Mouse (Mus musculus) layer of hippocampus, postnatal 14 days (tissue): ENCODE measurements around the gene Cbfa2t3. TPM values are rescaled to one million over a fixed set of nuclear protein-coding genes. Genes with fewer than 3 reads are reported as not detected.

Source experiments
- DNase-seq, 2 experiments: peaks; one replicate each; pipeline ENCODE4 v3.0.0; 2021 to 2022; ENCODE audit warnings: low spot score in 2 of 2, mixed read lengths in 1 of 2
- total RNA-seq, 2 experiments: library from RNA; stranded (reverse); gene quantifications; 2 replicates each; pipeline ENCODE4 v1.2.3; 2021

Cbfa2t3 gene
- total RNA-seq, 2 experiments from 2014 or later: 25.1 to 28.7 TPM

- peak; percentile 37 to 45 for DNase-seq
These were observed 32.1 kb downstream of the Cbfa2t3 start for GRCm38 (mm10) chr8:122666827-122667226.

DNA sequence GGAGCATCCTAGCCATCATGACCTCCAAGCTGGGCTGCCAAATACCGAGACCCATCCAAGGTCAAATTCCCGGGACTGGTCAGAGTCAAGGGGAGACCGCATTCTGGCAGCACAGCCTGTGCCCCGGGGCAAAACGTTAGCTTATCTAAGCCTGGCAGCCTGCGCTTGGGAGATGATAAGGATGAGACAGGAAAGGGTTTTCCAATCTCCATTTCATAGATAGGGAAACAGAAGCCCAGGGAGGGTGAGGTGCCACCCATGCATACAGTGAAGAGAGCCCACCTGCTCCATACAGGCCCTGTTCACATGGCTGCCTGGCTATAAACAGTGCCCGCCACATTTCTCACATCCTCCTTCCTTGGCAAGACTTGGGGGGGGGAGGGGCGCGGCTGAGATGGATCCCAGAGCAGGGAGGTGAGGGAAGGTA is 32.6 kb downstream of the Cbfa2t3 start:
- no peak for DNase-seq

DNA sequence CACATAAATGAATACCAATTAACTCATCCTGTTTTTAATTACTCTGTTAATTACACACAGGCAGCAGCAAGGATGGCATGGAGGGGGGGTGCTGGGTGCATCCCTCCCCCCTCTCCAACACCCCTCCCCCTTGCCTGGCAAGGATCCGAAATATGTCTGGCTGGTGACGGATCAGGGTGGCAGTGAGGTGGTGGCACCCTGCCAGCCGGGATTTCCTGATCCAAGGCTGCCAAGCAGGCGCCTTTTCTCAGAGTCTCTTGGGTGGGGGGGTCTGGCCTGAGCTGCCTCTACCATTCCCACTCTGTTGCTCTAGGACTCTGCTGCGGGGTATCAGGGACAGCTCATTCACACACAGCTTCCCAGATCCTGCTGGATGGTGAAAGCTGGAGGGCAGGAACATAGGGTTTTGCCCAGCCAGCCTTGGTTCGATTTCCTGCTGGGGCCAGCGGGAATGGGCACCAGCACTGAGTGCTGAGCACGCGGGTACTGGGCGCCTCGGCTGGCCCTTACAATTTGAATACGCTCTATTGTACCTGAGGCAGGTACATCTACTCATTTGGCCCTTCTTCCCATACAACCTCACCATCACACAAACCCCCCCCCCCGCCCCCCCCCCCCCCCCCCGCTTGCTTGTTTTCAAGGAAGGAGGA is 33.1 kb downstream of the Cbfa2t3 start:
- peak; percentile 48 to 51 for DNase-seq

- DNase-seq: peak; percentile 28 to 46
These were observed 33.7 kb downstream of the Cbfa2t3 start for GRCm38 (mm10) chr8:122665221-122665620.

DNA sequence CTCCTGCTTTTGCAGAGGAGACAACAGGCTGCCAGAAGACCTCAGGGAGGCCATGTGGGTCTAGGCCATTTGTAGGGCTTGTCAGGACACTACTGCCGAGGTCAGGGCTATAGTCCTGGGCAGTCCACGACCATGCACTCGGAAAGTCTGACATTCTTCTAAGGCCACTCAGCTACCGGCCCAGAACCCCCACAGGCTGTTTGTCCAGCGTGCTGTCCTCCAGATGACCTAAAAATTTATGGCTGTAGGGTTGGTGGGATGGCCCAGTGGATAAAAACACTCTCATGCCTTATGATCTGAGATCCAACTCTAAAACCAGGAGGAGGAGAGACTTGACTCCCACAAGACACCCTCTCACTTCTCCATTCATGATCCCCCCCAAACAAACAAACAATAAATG is 35.2 kb downstream of the Cbfa2t3 start:
- no peak for DNase-seq

DNA sequence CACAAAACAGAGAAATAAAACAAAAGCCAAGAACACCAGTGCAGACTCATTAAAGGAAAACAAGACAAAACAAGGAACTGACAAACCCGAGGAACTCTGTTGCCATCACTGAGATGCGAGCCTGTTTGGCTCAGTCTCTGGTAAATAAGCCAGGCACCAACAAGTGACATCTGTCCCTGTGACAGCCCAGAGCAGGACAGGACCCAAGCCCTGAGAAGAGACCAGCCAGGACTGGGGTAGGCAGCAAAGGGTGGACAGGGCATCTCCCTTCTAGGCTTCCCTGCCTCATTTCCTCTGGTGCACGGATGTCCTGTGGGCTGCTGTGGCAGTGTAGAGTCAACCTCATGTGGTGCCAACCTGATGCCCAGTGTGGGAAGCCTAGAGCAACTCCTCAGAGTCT is 35.8 kb downstream of the Cbfa2t3 start:
- no peak for DNase-seq

DNA sequence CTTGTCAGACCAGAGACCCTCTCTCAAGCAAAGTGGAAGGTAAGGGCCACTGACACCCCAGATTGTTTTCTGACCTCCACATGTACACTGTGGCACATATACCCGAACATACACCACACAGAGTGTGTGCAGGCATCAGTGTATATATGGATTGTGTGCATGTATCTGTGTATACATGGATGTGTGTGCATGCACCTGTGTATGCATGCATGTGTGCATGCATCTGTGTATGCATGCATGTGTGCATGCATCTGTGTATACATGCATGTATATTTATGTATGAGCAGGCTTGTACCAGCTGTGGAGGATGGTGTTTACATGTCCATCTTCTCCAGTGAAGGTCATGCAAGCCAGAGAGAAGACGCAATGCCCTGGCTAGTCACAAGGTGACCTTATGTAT is 37.0 kb downstream of the Cbfa2t3 start:
- DNase-seq: no peak

DNA sequence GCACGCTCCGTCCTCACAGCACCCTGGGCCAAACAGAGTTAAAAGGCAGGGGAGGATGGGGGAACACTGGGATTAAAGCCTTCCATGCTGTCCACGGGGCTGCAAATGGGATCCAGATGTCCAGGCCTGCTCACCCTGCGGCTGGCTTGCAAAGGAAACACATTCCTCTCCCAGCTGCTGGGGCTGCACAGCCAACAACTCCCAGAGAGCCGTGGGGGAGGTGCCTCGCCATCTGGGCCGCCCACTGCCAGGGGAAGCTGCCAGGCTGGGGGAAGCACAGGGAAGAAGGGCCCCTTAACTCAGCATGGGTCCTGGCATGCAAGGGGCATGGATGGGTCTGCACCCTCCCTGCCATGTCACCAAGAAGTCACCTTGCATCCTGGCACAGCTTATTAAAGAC is 37.8 kb downstream of the Cbfa2t3 start:
- DNase-seq: peak; percentile 70 to 78

DNA sequence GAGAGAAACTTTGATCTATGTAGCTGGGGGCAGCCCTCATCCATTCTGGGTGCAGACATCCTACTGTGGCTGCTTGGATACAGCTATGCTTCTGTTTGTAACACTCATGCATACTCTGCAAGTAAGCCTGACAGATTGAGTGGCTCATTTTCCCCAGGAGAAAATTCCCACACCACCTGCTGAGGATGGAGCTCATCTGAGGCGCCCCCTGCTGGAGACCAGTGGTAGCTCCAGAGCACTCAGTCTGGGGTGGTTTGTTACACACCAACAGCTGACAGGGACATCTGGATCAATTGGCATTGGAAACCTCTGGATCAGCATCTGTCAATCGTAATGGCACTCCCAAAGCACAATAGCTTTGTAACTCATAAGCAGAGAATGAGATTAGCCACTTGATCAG is 38.9 kb downstream of the Cbfa2t3 start:
- DNase-seq: no peak

- DNase-seq: no peak
These were observed 40.1 kb downstream of the Cbfa2t3 start for GRCm38 (mm10) chr8:122658807-122659160.

DNA sequence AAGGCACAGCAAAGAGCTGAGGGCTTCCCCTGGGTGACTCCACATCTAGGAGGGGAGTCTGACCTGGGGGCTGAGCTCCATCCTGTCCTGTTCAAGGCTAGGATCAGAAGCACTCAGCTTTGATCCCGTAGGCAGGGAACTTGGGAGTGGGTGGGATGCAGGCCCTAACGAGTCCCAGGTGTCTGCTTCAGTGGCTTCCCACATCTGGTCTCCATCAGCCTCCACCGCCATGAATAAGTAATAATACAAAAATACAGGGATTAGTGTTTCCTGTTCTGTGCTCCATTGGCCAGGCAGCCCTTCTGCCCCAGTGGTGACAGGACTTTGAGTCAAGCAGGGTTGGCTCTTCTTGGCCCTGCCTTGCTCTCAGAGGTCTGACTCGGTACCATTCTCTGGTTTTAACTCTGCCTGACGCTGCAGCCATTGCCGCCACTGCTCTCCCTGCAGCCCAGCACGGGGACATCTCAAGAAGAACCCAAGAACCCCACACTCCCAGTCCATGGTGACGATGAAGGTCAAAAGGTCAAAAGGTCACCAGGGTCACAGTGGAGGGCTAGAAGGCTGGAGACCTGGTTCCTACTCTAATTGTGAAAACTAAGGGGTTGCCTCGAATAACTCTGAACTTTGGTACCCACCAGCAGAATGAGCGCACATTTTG is 40.6 kb downstream of the Cbfa2t3 start:
- DNase-seq: no peak

- no peak for DNase-seq
These were observed 42.6 kb downstream of the Cbfa2t3 start for GRCm38 (mm10) chr8:122656056-122656999.

DNA sequence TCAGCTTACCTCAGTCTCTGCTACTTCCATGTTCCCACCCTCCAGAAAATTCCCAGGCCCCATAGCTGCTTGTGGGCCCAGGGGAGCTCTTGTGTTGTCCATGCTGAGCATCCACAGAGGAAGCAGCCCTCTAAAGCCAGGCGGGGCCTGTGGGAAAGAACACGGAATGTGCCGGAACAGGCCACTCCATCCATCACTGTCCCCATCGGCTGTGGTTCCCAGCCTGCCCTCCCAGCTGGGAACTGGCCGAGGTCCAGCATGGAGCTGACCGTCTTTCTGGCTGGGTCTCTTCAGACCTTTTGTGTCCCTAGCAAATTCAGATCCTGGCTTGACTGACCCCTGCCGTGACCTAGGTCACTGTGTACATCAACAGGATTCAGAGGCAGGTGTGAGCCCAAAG is 44.1 kb downstream of the Cbfa2t3 start:
- DNase-seq: no peak

DNA sequence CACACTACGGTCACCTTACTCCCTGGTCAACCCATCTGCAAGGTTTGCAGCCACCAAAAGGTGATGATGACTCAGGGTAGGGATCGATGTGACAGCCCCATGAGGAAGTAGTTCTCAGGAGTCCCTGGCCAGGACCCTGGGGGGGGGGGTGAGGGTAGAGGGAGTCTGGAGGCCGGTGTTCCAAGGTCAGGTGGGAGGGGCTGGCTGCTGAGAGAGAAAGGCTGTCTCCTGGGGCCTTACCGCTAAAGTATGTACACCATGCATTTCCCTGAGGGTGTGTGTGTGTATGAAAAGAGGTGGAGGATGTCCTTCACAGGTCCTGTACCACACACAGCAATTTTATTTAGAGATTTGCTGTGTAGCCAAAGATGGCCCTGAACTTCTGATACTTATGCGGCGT is 46.3 kb downstream of the Cbfa2t3 start:
- no peak for DNase-seq

DNA sequence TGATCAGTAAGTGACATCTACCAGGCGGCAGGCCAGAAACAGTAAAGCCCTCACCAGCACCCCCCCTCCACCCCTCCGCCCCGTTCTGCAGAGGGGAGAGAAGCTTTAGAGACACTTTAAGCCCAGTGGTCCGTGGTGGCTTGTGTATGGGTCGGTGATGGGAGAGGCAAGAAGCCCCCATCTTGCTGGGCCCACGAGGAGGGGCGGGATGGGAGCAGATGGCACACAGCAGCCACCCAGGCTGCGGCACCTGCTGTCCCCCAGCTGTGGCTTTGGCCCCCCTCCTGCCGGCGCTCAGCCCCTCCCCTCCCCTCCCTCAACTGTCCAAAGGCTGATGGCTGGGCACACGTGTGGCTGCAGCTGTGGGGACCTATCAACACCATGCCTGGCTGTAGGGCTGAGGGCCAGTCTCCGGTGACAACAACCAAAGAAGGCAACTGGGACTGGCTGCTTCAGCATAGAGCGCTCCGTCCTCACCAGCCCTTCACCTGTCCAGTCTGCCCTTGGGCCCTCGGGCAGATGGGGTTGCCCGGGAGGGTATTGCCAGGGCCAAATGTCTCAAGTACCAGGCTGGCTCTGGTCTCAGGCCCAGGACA is 47.5 kb downstream of the Cbfa2t3 start:
- no peak for DNase-seq

GRCm38 (mm10) chr8:122648192-122648970 is 50.5 kb downstream of the Cbfa2t3 start:
- no peak for DNase-seq

GRCm38 (mm10) chr8:122646337-122646736 is 52.6 kb downstream of the Cbfa2t3 start:
- no peak for DNase-seq

GRCm38 (mm10) chr8:122644175-122644954 is 54.5 kb downstream of the Cbfa2t3 start:
- DNase-seq: no peak

GRCm38 (mm10) chr8:122642071-122642470 is 56.8 kb downstream of the Cbfa2t3 start:
- no peak for DNase-seq

- DNase-seq: peak; percentile 66 to 85
These were observed 57.5 kb downstream of the Cbfa2t3 start for GRCm38 (mm10) chr8:122641406-122641805.
